Mouse (Mus musculus) testis, postnatal 10 days (tissue): ENCODE data around the gene Gjb2.

Experiments used
- DNase-seq: peaks from one replicate; pipeline ENCODE4 v3.0.0; 2021; ENCODE audit warnings: low spot score

Gjb2 gene

DNA sequence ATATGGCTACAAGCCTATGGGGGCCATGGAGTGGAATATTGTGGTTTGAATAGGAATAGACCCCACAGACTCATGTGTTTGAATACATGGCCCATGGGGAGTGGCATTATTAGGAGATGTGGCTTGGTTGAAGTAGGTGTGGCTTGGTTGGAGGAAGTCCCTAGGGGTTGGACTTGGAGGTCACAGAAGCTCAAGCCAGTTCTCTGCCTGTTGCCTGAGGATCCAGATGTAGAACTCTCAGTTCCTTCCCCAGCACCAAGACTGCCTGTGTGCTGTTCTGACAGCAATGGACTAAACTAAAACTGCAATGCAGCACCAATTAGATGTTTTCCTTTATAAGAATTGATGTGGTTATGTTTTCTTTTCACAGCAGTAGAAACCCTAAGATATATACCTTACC, 38.4 kb downstream of the Gjb2 start:
- no peak for DNase-seq

DNA sequence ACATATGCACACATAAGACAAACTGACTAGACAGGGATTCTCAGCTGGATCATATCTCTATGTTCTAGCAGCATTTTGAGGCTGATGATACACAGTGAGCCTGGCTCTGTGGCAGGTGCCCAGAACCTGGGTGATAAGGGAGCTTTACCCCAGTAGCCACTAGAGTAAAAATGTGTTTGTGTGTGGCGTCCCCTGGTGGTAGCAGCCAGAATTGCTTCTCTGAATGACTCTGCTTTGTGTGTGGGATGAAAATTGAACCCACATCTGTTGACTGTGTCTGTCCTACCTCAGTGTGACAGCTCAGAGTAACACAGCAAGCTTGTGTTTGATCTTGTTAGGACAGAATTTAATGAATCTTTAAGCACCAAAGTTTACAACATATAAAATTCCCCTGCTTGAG, 44.5 kb downstream of the Gjb2 start:
- DNase-seq: peak; percentile 78

DNA sequence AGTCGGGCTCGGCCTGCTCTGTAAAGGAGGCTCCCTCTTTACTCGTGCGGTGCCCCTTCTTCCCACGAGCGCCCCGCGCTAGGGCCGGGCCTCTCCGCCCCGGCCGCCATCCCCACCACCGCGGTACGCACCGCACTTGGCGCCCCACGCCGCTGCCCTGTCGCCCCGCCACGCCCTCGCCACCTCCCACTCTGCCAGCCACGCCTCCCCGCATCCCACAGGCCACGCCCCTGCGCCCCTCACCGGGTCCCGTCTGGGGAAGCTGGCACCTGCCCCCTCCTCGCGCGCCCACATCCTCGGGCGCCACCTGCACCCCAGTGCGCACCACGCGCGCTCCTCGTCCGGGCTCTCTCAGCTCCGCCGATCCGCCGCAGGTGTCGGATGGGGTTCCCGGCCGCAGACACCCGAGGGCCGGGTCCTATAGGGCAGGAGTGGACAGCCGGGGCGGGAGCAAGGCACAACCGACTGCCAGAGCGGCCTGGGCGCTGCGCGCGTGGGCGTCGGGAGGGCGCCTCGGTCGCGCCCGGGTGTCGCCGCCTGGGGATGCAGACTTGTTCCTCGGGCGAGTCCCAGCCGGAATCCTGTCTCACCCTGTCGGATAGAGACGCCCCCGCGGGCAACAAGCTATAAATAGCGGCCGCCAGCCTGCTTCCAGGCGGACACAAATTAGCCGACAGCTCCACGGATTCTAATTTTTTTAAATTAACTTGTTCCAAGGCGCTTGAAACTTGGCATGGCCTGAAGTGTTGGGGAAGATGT, 46.8 kb downstream of the Gjb2 start, which contains the start of gene Gja3:
Gja3 (minus strand) TSS at position 538 of the 759 bp plus-strand sequence.
- DNase-seq: peak; percentile 77

DNA sequence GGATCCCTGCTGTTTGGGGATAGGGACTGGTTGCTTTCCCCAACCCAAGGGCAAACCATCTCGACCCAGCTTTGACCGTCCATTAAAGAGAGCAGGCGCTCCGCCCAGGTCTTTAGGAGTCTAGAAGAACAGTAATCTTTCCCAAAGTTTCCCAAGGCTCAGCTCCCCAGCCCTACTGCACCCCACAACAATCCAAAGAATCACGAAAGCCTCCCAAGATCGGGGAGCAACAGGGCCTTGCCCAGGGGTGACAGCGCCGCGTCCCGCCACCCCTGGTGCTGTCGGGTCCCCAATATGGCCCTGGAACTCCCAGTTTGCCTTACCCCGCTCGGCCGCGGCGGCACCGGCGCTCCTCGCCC, 47.3 kb downstream of the Gjb2 start:
- DNase-seq: no peak

DNA sequence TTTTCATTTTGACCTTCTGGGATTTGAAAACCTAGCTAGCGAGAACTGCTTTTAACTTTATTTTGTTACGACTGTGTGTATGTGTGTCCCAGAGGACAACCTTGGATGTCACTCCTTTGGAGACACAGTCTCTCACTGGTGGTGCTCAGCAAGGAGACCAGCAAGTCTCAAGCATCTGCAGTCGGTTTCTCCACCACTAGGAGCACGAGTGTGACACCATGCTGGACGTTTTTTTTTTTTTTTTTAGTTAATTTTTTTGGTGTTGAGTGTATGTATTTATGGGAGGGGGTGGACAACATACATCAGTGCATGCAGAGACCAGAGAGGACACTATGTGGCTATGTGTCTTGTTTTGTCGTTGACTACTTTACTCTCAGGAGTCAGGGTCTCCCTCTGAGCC, 51.8 kb downstream of the Gjb2 start:
- DNase-seq: no peak
